Mouse (Mus musculus): Measurements from ENCODE around the gene Ppwd1. TPM values are rescaled to one million over a fixed set of nuclear protein-coding genes. Genes with fewer than 3 reads are reported as not detected.
A peak's percentile ranks its signal among the peaks of the same experiment; 100 is the strongest.
"Not testable (repeated sequence)": the region's sequence is repeated elsewhere in the genome, so short reads cannot be mapped to it uniquely, and the experiment has no call there.

The Ppwd1 gene
- 54.8 and 57.4 TPM in 2 replicates for polyA plus RNA-seq (2011; ENCODE audit: insufficient read depth, insufficient read length, low read depth, missing spikeins)

- H3K36me3 ChIP-seq (ENCODE audit: control insufficient read depth, insufficient read depth, low read length, poor library complexity, severe bottlenecking), result peaks cover 2% of the 10 kb centered on the region
- H3K27me3 ChIP-seq (ENCODE audit: control insufficient read depth, insufficient read depth, low read length, poor library complexity, severe bottlenecking), result no peaks in the 10 kb centered on the region
- no peaks in the 10 kb centered on the region for H3K4me1 ChIP-seq (ENCODE audit: control insufficient read depth, insufficient read depth, low read length)
- H3K9ac ChIP-seq (ENCODE audit: low read depth, poor library complexity, severe bottlenecking), result peak within 1 kb of the TSS; percentile 80
- no peaks in the 10 kb centered on the region for H3K9me3 ChIP-seq (replicated peaks; ENCODE audit: control insufficient read depth, insufficient read depth, low read length, poor library complexity, severe bottlenecking)
- no peak within 1 kb of the TSS for H3K27ac ChIP-seq (ENCODE audit: insufficient read depth, low read length)
- H3K4me3 ChIP-seq (ENCODE audit: low read depth, low read length), result peak within 1 kb of the TSS; percentile 90
- TF ChIP-seq EP300 (IDR thresholded peaks at IDR 0.05; ENCODE audit: insufficient read depth, low read depth, low read length) (peak; percentile 44; the same call in 1 of the 2 replicates), POLR2A (IDR thresholded peaks at IDR 0.05; ENCODE audit: insufficient read depth, low read length) (peak; percentile 39), CTCF (IDR thresholded peaks at IDR 0.05; ENCODE audit: low read depth, low read length) (no peak)
These were observed at the start of gene Ppwd1, which contains the start of gene Cenpk for GRCm38 (mm10) chr13:104228384-104229066. Gene Ppwd1, minus strand, starts transcription at chr13:104228843. Gene Cenpk, plus strand, starts transcription at chr13:104228611.

GRCm38 (mm10) chr13:104258997-104259396 is 30.4 kb upstream of the Ppwd1 start:
- Histone ChIP-seq H3K4me1 (ENCODE audit: control insufficient read depth, insufficient read depth, low read length) (no peaks in the 10 kb centered on the region), H3K27me3 (ENCODE audit: control insufficient read depth, insufficient read depth, low read length, poor library complexity, severe bottlenecking) (no peaks in the 10 kb centered on the region), H3K4me3 (ENCODE audit: low read depth, low read length) (no peak overlapping the region), H3K9me3 (replicated peaks; ENCODE audit: control insufficient read depth, insufficient read depth, low read length, poor library complexity, severe bottlenecking) (no peaks in the 10 kb centered on the region), H3K36me3 (ENCODE audit: control insufficient read depth, insufficient read depth, low read length, poor library complexity, severe bottlenecking) (no peaks in the 10 kb centered on the region), H3K9ac (ENCODE audit: low read depth, poor library complexity, severe bottlenecking) (no peak overlapping the region), H3K27ac (ENCODE audit: insufficient read depth, low read length) (no peak overlapping the region)
- TF ChIP-seq CTCF (IDR thresholded peaks at IDR 0.05; ENCODE audit: low read depth, low read length) (no peak), EP300 (IDR thresholded peaks at IDR 0.05; ENCODE audit: insufficient read depth, low read depth, low read length) (no peak), POLR2A (IDR thresholded peaks at IDR 0.05; ENCODE audit: insufficient read depth, low read length) (no peak)

- Histone ChIP-seq H3K9me3 (replicated peaks; ENCODE audit: control insufficient read depth, insufficient read depth, low read length, poor library complexity, severe bottlenecking) (no peaks in the 10 kb centered on the region), H3K4me1 (ENCODE audit: control insufficient read depth, insufficient read depth, low read length) (no peaks in the 10 kb centered on the region), H3K27ac (ENCODE audit: insufficient read depth, low read length) (no peak overlapping the region), H3K9ac (ENCODE audit: low read depth, poor library complexity, severe bottlenecking) (peak overlapping the region; percentile 80), H3K36me3 (ENCODE audit: control insufficient read depth, insufficient read depth, low read length, poor library complexity, severe bottlenecking) (peaks cover 2% of the 10 kb centered on the region), H3K27me3 (ENCODE audit: control insufficient read depth, insufficient read depth, low read length, poor library complexity, severe bottlenecking) (no peaks in the 10 kb centered on the region), H3K4me3 (ENCODE audit: low read depth, low read length) (peak overlapping the region; percentile 83)
- TF ChIP-seq POLR2A (IDR thresholded peaks at IDR 0.05; ENCODE audit: insufficient read depth, low read length), result no peak
- no peak for TF ChIP-seq CTCF (IDR thresholded peaks at IDR 0.05; ENCODE audit: low read depth, low read length)
- TF ChIP-seq EP300 (IDR thresholded peaks at IDR 0.05; ENCODE audit: insufficient read depth, low read depth, low read length), result no peak
These were observed 538 bp upstream of the Ppwd1 start for GRCm38 (mm10) chr13:104229181-104229580.

- H3K27ac ChIP-seq (ENCODE audit: insufficient read depth, low read length), result no peak overlapping the region
- H3K9me3 ChIP-seq (replicated peaks; ENCODE audit: control insufficient read depth, insufficient read depth, low read length, poor library complexity, severe bottlenecking), result no peaks in the 10 kb centered on the region
- H3K9ac ChIP-seq (ENCODE audit: low read depth, poor library complexity, severe bottlenecking), result peak overlapping the region; percentile 80; the same call in 1 of the 2 replicates
- no peaks in the 10 kb centered on the region for H3K27me3 ChIP-seq (ENCODE audit: control insufficient read depth, insufficient read depth, low read length, poor library complexity, severe bottlenecking)
- H3K4me1 ChIP-seq (ENCODE audit: control insufficient read depth, insufficient read depth, low read length), result no peaks in the 10 kb centered on the region
- peaks cover 2% of the 10 kb centered on the region for H3K36me3 ChIP-seq (ENCODE audit: control insufficient read depth, insufficient read depth, low read length, poor library complexity, severe bottlenecking)
- no peak for TF ChIP-seq CTCF (IDR thresholded peaks at IDR 0.05; ENCODE audit: low read depth, low read length)
- TF ChIP-seq EP300 (IDR thresholded peaks at IDR 0.05; ENCODE audit: insufficient read depth, low read depth, low read length), result no peak
- no peak for TF ChIP-seq POLR2A (IDR thresholded peaks at IDR 0.05; ENCODE audit: insufficient read depth, low read length)
- no peak overlapping the region; the same call in 1 of the 2 replicates for H3K4me3 ChIP-seq (ENCODE audit: low read depth, low read length)
These were observed 1.2 kb downstream of the Ppwd1 start for GRCm38 (mm10) chr13:104227478-104227877.

- Histone ChIP-seq H3K27me3 (ENCODE audit: control insufficient read depth, insufficient read depth, low read length, poor library complexity, severe bottlenecking) (no peaks in the 10 kb centered on the region), H3K27ac (ENCODE audit: insufficient read depth, low read length) (no peak overlapping the region), H3K9ac (ENCODE audit: low read depth, poor library complexity, severe bottlenecking) (no peak overlapping the region), H3K4me3 (ENCODE audit: low read depth, low read length) (no peak overlapping the region), H3K9me3 (replicated peaks; ENCODE audit: control insufficient read depth, insufficient read depth, low read length, poor library complexity, severe bottlenecking) (no peaks in the 10 kb centered on the region), H3K36me3 (ENCODE audit: control insufficient read depth, insufficient read depth, low read length, poor library complexity, severe bottlenecking) (peaks cover 13% of the 10 kb centered on the region), H3K4me1 (ENCODE audit: control insufficient read depth, insufficient read depth, low read length) (no peaks in the 10 kb centered on the region)
- no peak for TF ChIP-seq POLR2A (IDR thresholded peaks at IDR 0.05; ENCODE audit: insufficient read depth, low read length)
- TF ChIP-seq CTCF (IDR thresholded peaks at IDR 0.05; ENCODE audit: low read depth, low read length), result no peak
- no peak for TF ChIP-seq EP300 (IDR thresholded peaks at IDR 0.05; ENCODE audit: insufficient read depth, low read depth, low read length)
These were observed 24.3 kb downstream of the Ppwd1 start for GRCm38 (mm10) chr13:104204313-104204712.

- peaks cover 19% of the 10 kb centered on the region for H3K36me3 ChIP-seq (ENCODE audit: control insufficient read depth, insufficient read depth, low read length, poor library complexity, severe bottlenecking)
- not testable (repeated sequence) for H3K9me3 ChIP-seq (replicated peaks; ENCODE audit: control insufficient read depth, insufficient read depth, low read length, poor library complexity, severe bottlenecking); H3K27me3 ChIP-seq (ENCODE audit: control insufficient read depth, insufficient read depth, low read length, poor library complexity, severe bottlenecking); H3K27ac ChIP-seq (ENCODE audit: insufficient read depth, low read length); H3K4me1 ChIP-seq (ENCODE audit: control insufficient read depth, insufficient read depth, low read length); H3K4me3 ChIP-seq (ENCODE audit: low read depth, low read length); H3K9ac ChIP-seq (ENCODE audit: low read depth, poor library complexity, severe bottlenecking)
These were observed 32.8 kb downstream of the Ppwd1 start for GRCm38 (mm10) chr13:104195891-104196290.

Data from ES-Bruce4 (cell line).